Mouse (Mus musculus): Measurements from ENCODE around the gene Plekhh1.

GRCm38 (mm10) chr12:79064451-79064850 lies 35.5 kb downstream of the Plekhh1 start:
- TF ChIP-seq USF1 (IDR thresholded peaks at IDR 0.05; ENCODE audit: low read depth, low read length) = no peak
- no peak for TF ChIP-seq ELF1 (IDR thresholded peaks at IDR 0.05; ENCODE audit: low read depth, low read length)
- no peak for TF ChIP-seq POLR2A (IDR thresholded peaks at IDR 0.05; ENCODE audit: low read depth, low read length)
- no peak for TF ChIP-seq EP300 (IDR thresholded peaks at IDR 0.05; ENCODE audit: low read length)
